Mouse (Mus musculus) fat pad, adult 2 months (tissue): ENCODE results near the gene Ddx20.
"Not testable (repeated sequence)": the region's sequence is repeated elsewhere in the genome, so short reads cannot be mapped to it uniquely, and the experiment has no call there.

Experiments used
- DNase-seq: peaks from one replicate; pipeline ENCODE4 v3.0.0-alpha.2; 2011; ENCODE audit warnings: low read depth, low spot score; ENCODE audit errors: extremely low read depth

The Ddx20 gene

DNA sequence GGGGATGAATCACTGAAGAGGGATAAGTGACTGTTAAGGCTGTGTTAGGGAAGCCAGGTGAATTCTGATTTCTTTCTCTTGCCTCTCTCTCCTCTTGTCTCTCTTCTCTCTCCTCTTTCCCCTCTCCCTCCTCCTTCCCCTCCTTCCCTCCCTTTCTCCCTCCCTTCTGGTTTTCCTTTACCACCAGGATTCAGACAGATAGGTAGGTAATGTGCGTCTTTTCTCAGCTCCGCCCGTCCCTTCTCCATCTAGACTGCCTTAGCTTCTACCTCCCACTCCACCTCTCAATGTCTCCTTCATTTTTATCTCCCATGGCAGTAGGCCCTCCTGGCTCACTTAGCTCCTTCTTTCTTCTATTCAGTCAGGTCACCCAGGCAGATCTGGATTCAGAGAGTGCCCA lies 18.2 kb upstream of the Ddx20 start:
- no peak for DNase-seq

DNA sequence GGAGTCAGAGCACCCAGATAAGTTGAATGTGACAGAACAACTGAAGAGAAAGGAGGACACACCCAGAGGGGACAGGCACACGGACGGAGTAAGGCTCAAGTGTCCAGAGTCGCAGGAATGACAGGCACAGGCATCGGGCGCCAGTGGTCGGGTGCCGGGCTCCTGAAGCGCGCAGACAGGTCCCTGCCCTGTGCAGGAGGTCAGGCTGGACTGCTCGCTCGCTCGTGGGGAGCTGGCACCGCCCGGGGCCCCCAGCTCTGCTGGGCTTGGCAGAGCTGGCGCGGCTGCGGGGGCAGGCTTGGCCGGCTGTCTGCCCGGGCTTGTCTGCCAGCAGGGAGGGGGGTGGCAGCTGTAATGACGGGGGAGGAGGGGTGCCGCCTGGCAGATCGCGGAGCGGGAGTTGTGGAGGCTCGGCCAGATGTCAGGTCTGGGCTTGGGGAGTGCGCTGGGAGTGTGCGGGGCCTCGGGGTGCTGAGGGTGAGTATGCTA lies 17.7 kb upstream of the Ddx20 start:
- no peak for DNase-seq

DNA sequence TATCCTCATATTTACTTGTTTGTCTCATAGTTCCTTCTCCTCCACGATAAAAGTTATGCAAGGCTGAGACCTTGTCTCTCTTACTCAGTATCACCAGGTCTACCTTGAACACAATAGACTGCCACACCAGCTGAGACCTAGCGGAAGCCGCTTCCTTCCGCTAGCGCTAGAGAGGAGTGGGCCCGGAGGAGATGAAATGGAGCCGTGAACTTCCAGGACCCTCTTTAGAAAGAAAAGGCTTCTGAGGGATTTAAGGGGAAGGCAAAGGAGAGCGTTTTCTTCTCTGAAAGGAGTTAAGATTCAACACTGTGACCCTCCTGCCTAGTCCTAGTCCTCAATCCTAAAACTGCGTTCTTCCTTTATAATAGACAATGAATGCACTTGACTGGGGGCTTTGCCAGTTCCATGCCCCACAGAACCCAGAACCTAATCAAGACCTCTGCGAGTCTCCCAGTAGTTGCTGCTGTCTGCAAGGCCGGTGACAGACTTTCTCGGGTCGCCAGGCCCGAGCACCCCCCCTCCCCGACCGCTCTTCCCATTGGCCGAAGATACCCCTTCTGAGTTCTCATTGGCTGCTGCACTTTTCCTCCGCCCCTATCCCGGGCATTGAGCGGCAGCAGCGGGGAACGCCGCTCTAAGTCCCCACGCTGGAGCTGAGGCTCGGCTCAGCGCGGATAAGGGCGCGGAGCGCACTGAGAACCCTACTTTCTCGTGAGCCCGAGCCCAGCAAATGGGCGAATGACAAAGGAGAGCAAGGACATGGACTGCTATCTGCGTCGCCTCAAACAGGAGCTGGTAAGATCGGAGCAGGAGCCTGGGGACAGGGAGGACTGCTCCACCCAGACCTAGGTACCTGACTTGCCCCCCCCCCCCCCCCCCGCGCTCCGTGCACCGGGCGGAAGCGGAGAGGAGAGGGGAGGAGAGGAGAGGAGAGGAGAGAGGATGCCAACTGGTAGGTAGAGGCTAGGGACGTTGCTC lies 16.9 kb upstream of the Ddx20 start, which contains the start of gene Inka2:
Gene Inka2, plus strand, starts transcription at position 569 of the 978 bp plus-strand sequence.
- DNase-seq: no peak

DNA sequence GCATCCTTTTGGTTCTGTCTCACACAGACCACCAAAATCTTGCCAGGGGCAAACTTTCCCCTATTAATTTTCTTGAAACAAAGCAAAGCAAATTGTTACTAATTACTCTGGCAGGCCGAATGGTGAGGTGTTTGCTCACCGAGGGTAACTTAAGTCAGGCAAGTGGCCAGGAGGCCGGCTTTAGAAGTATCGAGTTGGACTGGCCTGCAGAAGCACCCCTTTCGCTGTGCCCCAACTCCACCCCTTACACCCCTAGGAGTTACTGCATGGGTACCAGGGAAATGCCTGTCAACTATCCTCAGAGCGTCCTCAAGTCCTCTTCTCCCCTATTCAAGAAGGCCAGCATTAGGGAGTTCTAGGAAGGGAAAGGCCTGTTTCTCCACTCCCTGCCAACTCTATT lies 16.2 kb upstream of the Ddx20 start:
- no peak for DNase-seq

DNA sequence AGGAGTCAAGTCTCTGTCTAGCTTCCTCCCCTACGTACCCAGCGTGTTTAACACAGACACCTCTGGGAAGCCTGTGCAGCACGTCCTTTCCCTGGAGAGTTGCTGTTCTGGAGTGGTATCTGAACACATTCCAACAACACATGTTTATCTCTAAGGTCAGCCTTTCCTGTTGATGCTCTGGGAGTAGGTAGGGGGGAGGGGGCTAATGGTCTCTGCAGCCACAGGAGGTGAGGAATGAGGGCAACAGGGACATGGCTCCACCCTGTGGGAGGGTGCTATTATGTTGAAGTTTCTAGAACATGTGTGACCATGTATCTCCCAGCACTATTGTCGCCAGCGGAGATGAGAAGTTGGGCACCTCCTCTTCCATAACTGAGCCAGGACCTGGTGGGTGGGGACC lies 14.0 kb upstream of the Ddx20 start:
- no peak for DNase-seq

DNA sequence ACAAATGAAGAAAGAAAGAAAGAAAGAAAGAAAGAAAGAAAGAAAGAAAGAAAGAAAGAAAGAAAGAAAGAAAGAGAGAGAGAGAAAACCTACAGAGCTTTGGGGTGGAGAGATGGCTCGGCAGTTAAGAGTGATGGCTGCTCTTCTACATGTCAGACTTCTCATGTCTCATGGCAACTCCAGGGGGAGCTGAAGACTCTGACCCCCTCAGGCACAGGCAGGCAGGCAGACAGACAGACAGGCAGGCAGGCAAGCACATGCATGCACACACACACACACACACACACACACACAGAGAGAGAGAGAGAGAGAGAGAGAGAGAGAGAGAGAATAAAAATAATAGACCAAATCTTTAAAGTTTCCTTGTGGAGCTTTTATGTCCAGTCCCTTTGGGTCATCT lies 13.4 kb upstream of the Ddx20 start:
- DNase-seq: not testable (repeated sequence)

DNA sequence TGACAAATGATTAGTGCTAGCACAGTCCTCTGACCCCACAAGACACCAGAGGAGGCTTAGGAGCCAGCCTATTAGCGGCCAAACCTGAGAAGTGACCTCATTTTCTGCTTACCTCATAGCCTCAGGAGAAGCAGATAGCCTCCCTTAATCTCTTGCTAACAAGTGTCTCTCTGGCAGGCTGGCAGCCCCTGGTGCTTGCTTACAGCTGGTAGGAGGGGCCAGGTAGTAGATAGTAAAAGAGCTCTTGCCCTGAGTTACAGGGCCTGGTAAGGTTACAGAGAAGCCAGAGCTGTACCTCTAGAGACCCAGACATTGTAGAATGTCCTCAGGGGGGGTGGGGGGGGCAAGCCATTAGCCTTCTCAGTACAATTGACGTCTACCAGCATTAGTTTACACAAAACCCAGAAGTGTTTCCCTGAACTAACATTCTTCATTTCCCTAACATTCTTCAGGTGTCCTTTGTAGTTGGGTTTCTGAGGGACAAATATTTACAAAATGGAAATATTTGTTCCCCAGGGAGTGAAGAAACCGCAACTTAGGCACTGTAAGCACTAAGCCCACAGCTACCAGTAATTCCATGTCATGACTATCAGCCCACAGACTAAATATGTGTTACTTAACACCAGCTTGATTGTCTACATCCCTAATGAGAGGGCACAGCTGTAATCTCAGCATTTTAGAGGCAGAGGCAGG lies 12.0 kb upstream of the Ddx20 start:
- DNase-seq: no peak

DNA sequence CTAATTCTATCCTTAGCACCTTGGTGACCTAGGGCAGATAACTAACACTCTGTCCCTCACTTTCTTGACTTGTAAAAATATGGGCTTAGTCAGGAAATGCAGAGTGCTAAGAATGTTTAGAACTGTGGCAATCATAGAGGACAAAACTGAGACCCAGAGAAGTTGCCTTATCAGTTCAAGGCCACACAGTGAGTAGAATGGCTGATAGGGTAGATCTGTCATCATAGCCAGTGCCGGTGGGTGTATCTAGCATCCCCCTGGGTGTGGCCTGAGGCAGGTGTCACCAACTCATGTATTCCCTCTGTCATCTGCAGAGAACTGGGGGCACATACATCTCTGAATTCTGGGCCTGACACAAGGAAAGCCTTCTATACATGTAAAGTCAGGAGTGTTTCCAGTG lies 10.9 kb upstream of the Ddx20 start:
- DNase-seq: no peak

DNA sequence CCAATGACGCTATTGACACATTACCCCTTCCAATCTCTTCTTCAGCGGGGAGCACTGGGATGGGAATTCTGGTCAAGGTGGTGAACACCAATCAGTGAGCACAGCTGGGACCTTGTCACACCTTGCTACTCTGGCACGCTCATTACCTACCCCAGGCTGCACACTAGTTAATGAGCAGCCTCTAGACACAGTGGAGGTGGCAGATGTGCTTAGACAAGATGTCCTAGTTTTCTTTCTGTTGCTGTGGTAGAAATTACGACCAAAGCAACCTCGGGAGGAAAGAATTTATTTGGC lies 9.7 kb upstream of the Ddx20 start:
- DNase-seq: no peak

DNA sequence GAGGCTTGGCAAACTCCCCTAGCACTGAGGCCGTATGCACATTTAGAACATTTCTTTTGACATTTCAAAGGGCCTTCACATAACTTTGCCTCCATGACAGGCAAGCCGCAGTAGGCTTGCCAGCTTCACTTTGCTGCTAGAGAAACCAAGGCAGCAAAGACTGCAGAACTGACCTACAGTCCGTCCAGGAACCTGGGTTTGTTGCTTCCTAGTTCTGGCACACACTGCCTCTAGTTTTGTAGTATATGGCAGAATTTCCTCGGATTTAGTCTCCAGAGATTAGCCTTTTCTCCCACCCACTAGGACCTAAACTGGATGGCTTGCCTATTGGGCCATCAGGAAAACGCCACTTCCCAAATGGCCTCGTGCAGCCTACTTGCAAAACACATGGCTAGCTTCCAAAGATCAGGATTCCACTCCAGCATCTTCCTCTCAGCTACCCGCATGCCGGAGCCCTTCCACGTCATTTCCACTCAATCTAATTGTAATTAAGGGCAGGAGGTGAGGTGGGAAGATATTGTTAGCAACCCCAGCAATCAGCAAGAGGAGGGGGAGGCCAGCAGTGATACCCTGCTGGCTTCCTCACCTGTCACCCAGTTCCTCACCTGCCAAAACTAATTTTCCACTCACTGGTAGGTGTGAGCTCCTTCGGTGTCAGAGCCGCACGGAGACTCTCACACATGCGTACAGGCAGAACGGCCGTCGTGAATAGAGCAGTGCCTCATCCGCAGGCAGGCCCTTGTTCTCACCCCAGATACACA lies 9.2 kb upstream of the Ddx20 start:
- no peak for DNase-seq

DNA sequence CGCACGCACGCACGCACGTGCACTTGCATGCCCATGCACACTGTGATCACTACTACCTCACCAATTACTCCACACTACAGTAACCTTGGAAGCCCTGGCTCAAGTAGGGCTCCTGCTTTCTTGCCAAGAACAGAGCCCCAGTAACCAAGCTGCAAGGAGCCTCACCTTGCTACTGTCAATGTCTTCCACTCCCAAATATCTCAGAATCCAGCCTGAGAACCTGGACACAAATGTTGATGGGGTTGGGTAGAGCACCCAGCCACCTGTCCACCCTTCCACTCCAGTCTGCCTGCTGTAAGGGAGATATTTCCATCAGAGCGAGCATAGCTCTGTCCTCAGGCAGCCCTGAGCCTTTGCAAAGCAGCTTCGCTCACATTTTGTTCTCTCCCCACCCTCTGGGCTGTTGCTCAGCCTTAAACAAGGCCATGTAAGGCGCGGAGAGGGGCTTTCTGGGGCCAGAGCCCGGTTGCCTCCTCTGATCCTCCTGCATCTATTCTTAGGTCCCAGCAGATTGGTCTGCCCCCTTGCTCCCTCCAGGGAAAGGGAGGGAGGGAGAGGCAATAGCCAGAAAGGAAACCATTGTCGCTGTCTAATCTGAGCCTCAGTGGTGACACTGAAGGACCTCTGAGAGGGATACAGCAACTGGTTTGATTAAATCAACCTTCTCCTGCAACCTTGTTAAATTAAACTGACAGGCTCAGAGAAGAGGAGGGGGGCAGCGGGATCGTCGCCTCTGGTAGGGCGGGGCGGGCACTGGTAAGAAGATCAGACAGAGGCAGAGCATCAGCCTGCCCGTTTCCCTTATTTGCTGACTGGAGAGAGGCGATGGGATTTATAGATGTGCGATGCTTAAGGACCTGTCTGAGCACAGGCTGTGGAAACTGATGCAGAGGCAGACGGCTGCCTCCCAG lies 8.4 kb upstream of the Ddx20 start:
- no peak for DNase-seq

DNA sequence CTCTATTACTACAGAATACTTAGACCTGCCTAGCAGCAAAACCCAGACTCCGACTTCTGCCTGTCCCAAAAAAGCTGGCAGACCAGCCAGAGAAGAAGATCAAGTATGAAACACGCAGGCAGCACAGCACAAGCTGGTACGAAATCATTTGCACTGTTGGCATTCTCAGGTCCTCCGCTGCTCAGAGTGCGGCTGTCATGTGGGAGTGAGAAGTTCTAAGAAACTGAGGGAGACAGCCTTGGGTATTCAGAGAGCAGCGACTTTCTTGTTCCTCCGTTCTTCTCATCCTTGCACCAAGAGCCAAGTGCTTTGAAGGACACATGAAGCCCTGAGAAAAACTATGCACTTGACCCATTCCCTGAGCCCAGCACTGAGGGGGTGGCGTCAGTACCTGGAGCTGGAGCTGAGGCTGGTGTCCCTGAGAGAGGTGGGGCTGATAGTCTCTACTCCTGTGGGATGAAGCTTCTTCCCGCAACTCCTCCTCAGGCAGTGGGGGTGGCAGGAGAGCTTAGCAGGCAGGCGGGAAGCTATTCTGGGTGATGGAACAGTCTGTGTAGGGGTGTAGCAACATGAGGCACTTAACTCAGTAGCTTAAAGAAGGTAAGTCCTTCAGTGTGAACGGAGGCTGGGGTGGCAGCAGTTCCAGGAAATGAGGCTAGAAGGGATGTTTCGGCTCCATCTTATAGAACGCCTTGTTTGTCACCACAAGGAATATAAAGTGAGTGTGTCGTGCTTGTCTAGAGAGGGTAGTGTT lies 6.1 kb upstream of the Ddx20 start:
- no peak for DNase-seq

DNA sequence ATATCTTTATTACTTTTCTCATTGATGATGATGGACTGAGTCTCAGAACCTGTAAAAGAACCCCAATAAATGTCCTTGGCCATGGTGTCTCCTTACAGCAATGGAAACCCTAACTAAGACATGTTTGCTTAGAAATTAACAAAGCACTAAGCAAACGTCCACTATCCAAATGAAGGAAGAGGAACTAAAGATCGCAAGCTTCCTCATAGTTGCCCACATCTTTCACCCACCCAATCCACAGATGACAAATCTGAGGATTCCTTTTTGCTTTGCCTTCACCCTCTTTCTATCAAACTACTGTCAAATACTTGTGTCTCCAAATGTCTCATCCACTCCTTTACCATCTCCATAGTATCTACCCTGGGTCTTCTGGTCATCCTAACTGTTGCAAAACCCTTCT lies 1.2 kb upstream of the Ddx20 start:
- DNase-seq: no peak

DNA sequence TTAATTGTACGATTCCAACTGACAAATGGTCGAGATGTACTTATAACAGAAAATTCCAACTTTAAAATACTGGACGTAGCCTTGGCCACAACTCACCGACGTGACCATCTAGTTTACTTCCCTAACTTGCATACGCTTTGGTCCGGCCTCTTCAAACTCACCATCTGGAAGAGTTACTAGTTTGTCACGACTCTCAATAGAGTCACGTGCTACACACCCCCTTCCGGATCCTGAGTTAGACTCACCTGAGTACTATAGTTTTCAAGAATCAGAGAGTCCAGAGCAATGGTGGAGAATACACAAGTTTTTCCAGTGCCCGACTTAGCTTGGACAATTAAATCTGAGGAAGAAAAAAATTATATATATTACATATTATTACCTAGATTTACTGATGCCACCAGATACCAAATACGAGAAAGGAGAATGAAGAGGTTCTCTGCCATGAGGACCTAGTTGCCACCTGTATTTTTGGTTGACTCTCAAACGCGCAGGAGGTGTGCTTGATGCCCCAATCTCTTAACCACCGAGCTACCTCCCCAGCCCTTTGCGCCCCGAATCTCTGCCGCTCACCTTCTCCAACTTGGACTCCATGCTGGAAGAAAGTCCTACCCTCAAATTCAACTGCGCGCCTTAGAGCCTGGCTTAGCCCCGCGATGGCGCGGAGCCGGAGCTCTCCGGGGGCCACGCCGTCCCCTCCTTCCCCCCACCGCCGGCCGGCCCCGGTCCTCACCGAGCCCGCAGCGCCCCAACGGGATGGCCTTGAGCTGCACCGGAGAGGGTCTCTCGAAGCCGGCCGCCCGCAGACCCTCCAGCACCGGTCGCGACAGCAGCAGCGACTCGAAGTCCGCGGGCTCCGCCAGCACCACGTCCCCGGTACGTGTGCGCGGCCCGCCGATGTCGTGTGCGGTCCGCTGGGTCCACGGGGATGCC lies 715 bp downstream of the Ddx20 start:
- no peak for DNase-seq

DNA sequence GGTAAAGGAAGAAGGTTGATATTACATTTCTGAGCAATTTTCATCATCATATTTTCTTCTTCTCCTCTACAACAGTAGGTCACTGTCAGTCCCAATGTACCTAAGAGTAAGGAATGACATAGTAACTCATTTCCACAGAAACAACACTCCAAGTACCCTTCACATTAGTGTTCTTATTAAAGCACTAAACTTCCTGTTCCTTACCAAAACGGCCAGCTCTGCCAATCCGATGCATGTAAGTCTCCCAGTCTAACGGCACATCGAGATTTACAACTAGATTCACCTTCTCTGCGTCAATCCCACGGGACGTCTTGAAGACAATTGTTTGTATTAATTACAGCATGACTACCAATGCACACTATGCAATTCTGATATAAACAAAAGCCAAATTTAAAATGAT lies 7.0 kb downstream of the Ddx20 start:
- DNase-seq: no peak

DNA sequence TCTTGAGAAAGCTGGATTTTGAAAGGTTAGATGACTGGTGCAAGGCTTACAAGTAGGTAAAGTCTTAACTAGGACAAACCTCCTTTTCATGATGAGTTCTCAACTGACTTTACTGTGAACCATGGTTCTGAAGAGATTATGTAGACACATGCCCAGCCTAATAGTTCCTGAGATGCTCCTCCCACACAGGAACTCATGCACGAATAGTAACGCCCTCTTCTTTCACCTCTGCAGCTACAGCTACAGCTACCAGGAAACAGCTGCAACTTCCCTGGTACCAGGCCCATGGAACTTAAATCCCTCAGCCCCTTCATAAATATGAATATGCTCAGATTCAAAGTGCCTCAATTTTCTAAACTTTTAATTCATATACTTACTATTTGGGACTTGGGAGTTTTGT lies 11.4 kb downstream of the Ddx20 start:
- DNase-seq: no peak

DNA sequence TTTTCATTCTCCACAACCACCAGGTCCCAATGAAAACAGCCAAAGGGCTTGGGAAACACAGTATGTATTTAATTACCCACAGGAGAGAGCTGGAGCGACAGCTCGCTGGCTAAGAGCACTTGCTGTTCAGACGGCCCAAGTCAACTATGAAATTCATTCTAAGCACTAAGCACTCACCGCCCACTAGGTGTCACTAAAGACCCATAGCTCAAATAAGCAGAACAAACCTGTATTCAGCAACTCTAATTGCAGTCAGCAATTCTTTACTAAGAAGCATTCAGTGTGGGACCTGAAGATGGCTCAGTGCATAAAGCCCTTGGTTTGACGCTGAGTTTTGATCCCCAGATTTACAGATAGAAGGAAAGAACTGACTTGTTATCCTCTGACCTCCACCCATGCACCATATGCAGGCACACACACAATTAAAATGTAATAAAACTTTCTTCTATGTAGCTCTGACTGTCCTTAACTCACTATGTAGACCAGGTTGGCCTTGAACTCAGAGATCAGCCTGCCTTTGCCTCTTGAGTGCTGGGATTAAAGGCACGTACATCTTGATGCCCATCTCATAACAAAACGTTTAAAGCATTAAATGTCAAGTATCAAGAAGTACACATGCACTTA lies 12.7 kb downstream of the Ddx20 start:
- DNase-seq: no peak

DNA sequence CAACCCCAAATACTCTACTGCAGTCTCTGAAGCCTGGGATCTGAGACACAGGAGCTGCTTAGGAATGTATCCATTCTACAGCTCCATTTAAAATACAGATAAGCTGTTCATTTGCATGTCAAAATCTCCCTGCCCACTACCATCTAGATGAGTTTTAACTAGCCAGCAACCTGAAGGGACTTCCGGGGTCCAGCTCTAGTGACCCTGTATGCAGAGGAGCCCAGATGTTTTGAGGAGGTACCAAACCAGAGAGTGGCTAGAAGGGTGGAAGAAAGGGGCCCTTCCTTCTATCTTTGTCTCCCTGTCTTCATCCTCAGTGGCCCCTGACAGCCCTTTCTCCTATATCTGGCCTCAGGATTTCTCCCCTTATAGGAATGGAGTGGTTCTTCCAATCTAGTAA lies 16.6 kb downstream of the Ddx20 start:
- no peak for DNase-seq
